Mouse (Mus musculus): ENCODE measurements around the gene Esrrg. TPM values are rescaled to one million over a fixed set of nuclear protein-coding genes. Genes with fewer than 3 reads are reported as not detected.

Gene Esrrg
- polyA plus RNA-seq, 1 experiment, result not detected

GRCm38 (mm10) chr1:187974396-187974795, 365.8 kb downstream of the Esrrg start:
- TF ChIP-seq USF1 (IDR thresholded peaks at IDR 0.05; ENCODE audit: low read depth) (no peak), MYOG (IDR thresholded peaks at IDR 0.05; ENCODE audit: control insufficient read depth, extremely low read depth, insufficient read length) (no peak), MYOD1 (IDR thresholded peaks at IDR 0.05; ENCODE audit: control insufficient read depth, insufficient read length, low read depth) (no peak), MAX (IDR thresholded peaks at IDR 0.05) (no peak), CTCF (IDR thresholded peaks at IDR 0.05; ENCODE audit: control insufficient read depth, insufficient read depth, insufficient read length) (peak; percentile 17), FOSL1 (IDR thresholded peaks at IDR 0.05; ENCODE audit: insufficient read depth, low read length, poor library complexity, severe bottlenecking) (no peak), CEBPB (IDR thresholded peaks at IDR 0.05; ENCODE audit: low read depth) (no peak)
- H3ac ChIP-seq (ENCODE audit: control insufficient read depth, insufficient read length, low read depth), result no peak overlapping the region
- no peak overlapping the region for H3K4me3 ChIP-seq (ENCODE audit: insufficient read depth, poor library complexity, severe bottlenecking)
- no peaks in the 10 kb centered on the region for H3K79me2 ChIP-seq (ENCODE audit: control insufficient read depth, insufficient read depth)
- no peaks in the 10 kb centered on the region for H3K36me3 ChIP-seq (ENCODE audit: control insufficient read depth, insufficient read depth)
- no peaks in the 10 kb centered on the region for H3K27me3 ChIP-seq (ENCODE audit: control insufficient read depth, insufficient read depth, insufficient read length)
- H3K79me3 ChIP-seq (ENCODE audit: low read depth), result no peaks in the 10 kb centered on the region

- Histone ChIP-seq H3K79me2 (ENCODE audit: control insufficient read depth, insufficient read depth) (no peaks in the 10 kb centered on the region), H3K27me3 (ENCODE audit: control insufficient read depth, insufficient read depth, insufficient read length) (no peaks in the 10 kb centered on the region), H3K36me3 (ENCODE audit: control insufficient read depth, insufficient read depth) (no peaks in the 10 kb centered on the region), H3ac (ENCODE audit: control insufficient read depth, insufficient read length, low read depth) (no peak overlapping the region), H3K79me3 (ENCODE audit: low read depth) (no peaks in the 10 kb centered on the region), H3K4me3 (ENCODE audit: insufficient read depth, poor library complexity, severe bottlenecking) (no peak overlapping the region)
- TF ChIP-seq MYOD1 (IDR thresholded peaks at IDR 0.05; ENCODE audit: control insufficient read depth, insufficient read length, low read depth), result no peak
- TF ChIP-seq USF1 (IDR thresholded peaks at IDR 0.05; ENCODE audit: low read depth), result no peak
- no peak for TF ChIP-seq CTCF (IDR thresholded peaks at IDR 0.05; ENCODE audit: control insufficient read depth, insufficient read depth, insufficient read length)
- no peak for TF ChIP-seq MAX (IDR thresholded peaks at IDR 0.05)
- no peak for TF ChIP-seq MYOG (IDR thresholded peaks at IDR 0.05; ENCODE audit: control insufficient read depth, extremely low read depth, insufficient read length)
- TF ChIP-seq CEBPB (IDR thresholded peaks at IDR 0.05; ENCODE audit: low read depth), result no peak
- TF ChIP-seq FOSL1 (IDR thresholded peaks at IDR 0.05; ENCODE audit: insufficient read depth, low read length, poor library complexity, severe bottlenecking), result no peak
Measured at GRCm38 (mm10) chr1:187975465-187976352, 367.1 kb downstream of the Esrrg start.

- no peak overlapping the region for H3K4me3 ChIP-seq (ENCODE audit: insufficient read depth, poor library complexity, severe bottlenecking)
- no peaks in the 10 kb centered on the region for H3K79me3 ChIP-seq (ENCODE audit: low read depth)
- no peaks in the 10 kb centered on the region for H3K36me3 ChIP-seq (ENCODE audit: control insufficient read depth, insufficient read depth)
- TF ChIP-seq CEBPB (IDR thresholded peaks at IDR 0.05; ENCODE audit: low read depth), result no peak
- no peaks in the 10 kb centered on the region for H3K79me2 ChIP-seq (ENCODE audit: control insufficient read depth, insufficient read depth)
- H3K27me3 ChIP-seq (ENCODE audit: control insufficient read depth, insufficient read depth, insufficient read length), result no peaks in the 10 kb centered on the region
- H3ac ChIP-seq (ENCODE audit: control insufficient read depth, insufficient read length, low read depth), result no peak overlapping the region
Measured at GRCm38 (mm10) chr1:187976353-187976730, 367.8 kb downstream of the Esrrg start.

GRCm38 (mm10) chr1:187981028-187981427, 372.4 kb downstream of the Esrrg start:
- Histone ChIP-seq H3ac (ENCODE audit: control insufficient read depth, insufficient read length, low read depth) (no peak overlapping the region), H3K27me3 (ENCODE audit: control insufficient read depth, insufficient read depth, insufficient read length) (no peaks in the 10 kb centered on the region), H3K79me3 (ENCODE audit: low read depth) (no peaks in the 10 kb centered on the region), H3K4me3 (ENCODE audit: insufficient read depth, poor library complexity, severe bottlenecking) (no peak overlapping the region), H3K36me3 (ENCODE audit: control insufficient read depth, insufficient read depth) (no peaks in the 10 kb centered on the region), H3K79me2 (ENCODE audit: control insufficient read depth, insufficient read depth) (no peaks in the 10 kb centered on the region)
- no peak for TF ChIP-seq CTCF (IDR thresholded peaks at IDR 0.05; ENCODE audit: control insufficient read depth, insufficient read depth, insufficient read length)
- TF ChIP-seq USF1 (IDR thresholded peaks at IDR 0.05; ENCODE audit: low read depth), result no peak
- TF ChIP-seq MYOD1 (IDR thresholded peaks at IDR 0.05; ENCODE audit: control insufficient read depth, insufficient read length, low read depth), result no peak
- TF ChIP-seq CEBPB (IDR thresholded peaks at IDR 0.05; ENCODE audit: low read depth), result no peak
- no peak for TF ChIP-seq MYOG (IDR thresholded peaks at IDR 0.05; ENCODE audit: control insufficient read depth, extremely low read depth, insufficient read length)
- TF ChIP-seq MAX (IDR thresholded peaks at IDR 0.05), result no peak
- TF ChIP-seq FOSL1 (IDR thresholded peaks at IDR 0.05; ENCODE audit: insufficient read depth, low read length, poor library complexity, severe bottlenecking), result no peak

- Histone ChIP-seq H3K36me3 (ENCODE audit: control insufficient read depth, insufficient read depth) (no peaks in the 10 kb centered on the region), H3K79me3 (ENCODE audit: low read depth) (no peaks in the 10 kb centered on the region), H3ac (ENCODE audit: control insufficient read depth, insufficient read length, low read depth) (no peak overlapping the region), H3K79me2 (ENCODE audit: control insufficient read depth, insufficient read depth) (no peaks in the 10 kb centered on the region), H3K27me3 (ENCODE audit: control insufficient read depth, insufficient read depth, insufficient read length) (no peaks in the 10 kb centered on the region), H3K4me3 (ENCODE audit: insufficient read depth, poor library complexity, severe bottlenecking) (no peak overlapping the region)
- TF ChIP-seq FOSL1 (IDR thresholded peaks at IDR 0.05; ENCODE audit: insufficient read depth, low read length, poor library complexity, severe bottlenecking), result no peak
- no peak for TF ChIP-seq USF1 (IDR thresholded peaks at IDR 0.05; ENCODE audit: low read depth)
- no peak for TF ChIP-seq MAX (IDR thresholded peaks at IDR 0.05)
Measured at GRCm38 (mm10) chr1:187983177-187983576, 374.6 kb downstream of the Esrrg start.

- Histone ChIP-seq H3K79me2 (ENCODE audit: control insufficient read depth, insufficient read depth) (no peaks in the 10 kb centered on the region), H3K79me3 (ENCODE audit: low read depth) (no peaks in the 10 kb centered on the region), H3ac (ENCODE audit: control insufficient read depth, insufficient read length, low read depth) (no peak overlapping the region), H3K4me3 (ENCODE audit: insufficient read depth, poor library complexity, severe bottlenecking) (no peak overlapping the region), H3K36me3 (ENCODE audit: control insufficient read depth, insufficient read depth) (no peaks in the 10 kb centered on the region), H3K27me3 (ENCODE audit: control insufficient read depth, insufficient read depth, insufficient read length) (no peaks in the 10 kb centered on the region)
- TF ChIP-seq CEBPB (IDR thresholded peaks at IDR 0.05; ENCODE audit: low read depth), result no peak
- TF ChIP-seq CTCF (IDR thresholded peaks at IDR 0.05; ENCODE audit: control insufficient read depth, insufficient read depth, insufficient read length), result no peak
- no peak for TF ChIP-seq MAX (IDR thresholded peaks at IDR 0.05)
Measured at GRCm38 (mm10) chr1:187990161-187990560, 381.6 kb downstream of the Esrrg start.

Measured in C2C12 (cell line).